Mouse (Mus musculus) testis, adult 2 months (tissue): ENCODE results near the gene Cdr2l. TPM values are rescaled to one million over a fixed set of nuclear protein-coding genes. Genes with fewer than 3 reads are reported as not detected.

Source experiments
- H3K27ac ChIP-seq: fragments of 200-500 bp; 2 replicates; pipeline ENCODE4 v1.5.1; 2012; ENCODE audit warnings: low read depth, low read length; ENCODE audit not compliant: control insufficient read depth, insufficient read depth
- H3K27me3 ChIP-seq: fragments of 200-500 bp; 2 replicates; pipeline ENCODE4 v1.6.1; 2012; ENCODE audit warnings: mild to moderate bottlenecking, low read length, moderate library complexity; ENCODE audit not compliant: control insufficient read depth, insufficient read depth
- H3K36me3 ChIP-seq: fragments of 200-500 bp; 2 replicates; pipeline ENCODE4 v1.6.1; 2012; ENCODE audit warnings: mild to moderate bottlenecking, low read length; ENCODE audit not compliant: control insufficient read depth, insufficient read depth
- H3K4me1 ChIP-seq: fragments of 200-500 bp; 2 replicates; pipeline ENCODE4 v1.6.1; 2012; ENCODE audit warnings: low read length; ENCODE audit not compliant: control insufficient read depth, insufficient read depth
- H3K4me3 ChIP-seq: fragments of 200-500 bp; 2 replicates; pipeline ENCODE4 v1.5.1; 2012; ENCODE audit warnings: low read depth, mild to moderate bottlenecking, low read length, moderate library complexity, mixed read lengths; ENCODE audit not compliant: control insufficient read depth
- CTCF ChIP-seq: fragments of 200-500 bp; IDR thresholded peaks from 2 replicates; pipeline ENCODE4 v1.5.1; 2012; ENCODE audit warnings: low read depth, mild to moderate bottlenecking, inconsistent platforms, low read length, moderate library complexity; ENCODE audit not compliant: control insufficient read depth, insufficient read depth, insufficient replicate concordance
- POLR2A ChIP-seq: fragments of 200-500 bp; IDR thresholded peaks from 2 replicates; pipeline ENCODE4 v1.6.1; 2012; ENCODE audit warnings: low read depth, mild to moderate bottlenecking, inconsistent platforms, low read length, moderate library complexity; ENCODE audit not compliant: control insufficient read depth
- polyA plus RNA-seq: library from polyadenylated mRNA; depleted of rRNA; stranded (reverse); fragments of >200 nt; gene quantifications from 2 replicates; pipeline ENCODE4 v1.2.3, GENCODE M21; 2012

Gene Cdr2l
- polyA plus RNA-seq, 1 experiment, result 5.2 TPM

DNA sequence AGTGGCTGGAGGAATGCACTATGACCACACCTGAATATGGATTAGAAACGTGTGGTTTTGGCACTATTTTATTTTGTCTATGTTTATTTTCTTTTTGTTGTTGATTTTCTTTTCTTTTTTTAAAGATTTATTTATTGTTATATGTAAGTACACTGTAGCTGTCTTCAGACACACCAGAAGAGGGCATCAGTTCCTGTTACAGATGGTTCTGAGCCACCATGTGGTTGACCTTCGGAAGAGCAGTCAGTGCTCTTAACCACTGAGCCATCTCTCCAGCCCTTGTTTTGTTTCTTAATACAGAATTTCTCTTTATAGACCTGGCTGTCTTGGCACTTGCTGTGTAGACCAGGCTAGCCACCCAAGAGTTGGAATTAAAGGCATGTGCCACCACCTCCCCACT is 9.0 kb upstream of the Cdr2l start:
- H3K36me3 ChIP-seq, result no peaks in the 10 kb centered on the region
- H3K4me3 ChIP-seq, result no peak overlapping the region
- peaks cover 6% of the 10 kb centered on the region for H3K4me1 ChIP-seq
- no peaks in the 10 kb centered on the region for H3K27me3 ChIP-seq
- no peak for TF ChIP-seq CTCF
- no peak for TF ChIP-seq POLR2A
- no peak overlapping the region for H3K27ac ChIP-seq

DNA sequence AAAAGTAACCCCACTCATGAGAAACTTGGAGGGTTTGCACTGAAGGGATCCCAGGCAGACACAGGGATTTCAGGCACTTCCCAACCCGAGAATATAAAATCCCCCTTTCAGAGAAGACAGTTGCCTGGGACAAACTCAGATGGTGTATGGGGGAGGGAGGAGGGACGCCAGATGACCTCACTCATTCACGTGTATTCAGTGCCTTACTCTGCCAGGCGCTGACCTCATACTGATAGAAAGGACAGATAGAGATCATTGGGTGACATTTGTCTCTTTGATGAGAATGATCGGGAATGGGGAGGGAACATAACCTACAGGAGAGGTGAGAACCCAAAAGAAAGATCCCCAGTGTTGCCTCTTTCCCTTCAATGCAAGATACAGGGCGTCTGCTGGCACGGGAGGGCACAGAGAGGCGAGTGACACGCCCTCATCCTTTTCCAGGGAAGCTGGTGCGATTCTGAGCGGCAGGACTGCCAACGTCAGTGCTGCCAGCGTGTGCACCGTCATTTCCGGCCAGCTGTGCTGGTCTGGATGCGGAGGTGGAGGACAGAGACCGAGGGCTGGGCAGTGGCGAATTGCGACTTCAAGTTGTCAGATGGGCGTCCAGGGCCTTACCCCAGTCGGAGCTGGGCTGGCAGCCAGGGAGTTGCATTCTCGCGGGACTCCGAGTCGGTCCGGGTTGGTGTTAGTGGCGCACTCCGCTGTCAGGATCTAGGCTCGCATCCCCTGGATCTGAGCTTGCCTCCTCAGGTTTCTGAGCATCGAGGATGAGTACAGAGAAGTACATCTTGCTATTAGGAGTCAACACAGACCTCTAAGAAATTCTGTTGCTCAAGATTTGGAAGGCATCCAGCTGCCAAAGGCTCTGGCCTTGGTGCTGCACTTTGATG is 7.7 kb upstream of the Cdr2l start:
- peak overlapping the region; percentile 41; the same call in 1 of the 2 replicates for H3K4me3 ChIP-seq
- peaks cover 6% of the 10 kb centered on the region for H3K4me1 ChIP-seq
- no peak overlapping the region for H3K27ac ChIP-seq
- no peaks in the 10 kb centered on the region for H3K27me3 ChIP-seq
- no peaks in the 10 kb centered on the region for H3K36me3 ChIP-seq
- TF ChIP-seq POLR2A, result no peak
- TF ChIP-seq CTCF, result no peak

DNA sequence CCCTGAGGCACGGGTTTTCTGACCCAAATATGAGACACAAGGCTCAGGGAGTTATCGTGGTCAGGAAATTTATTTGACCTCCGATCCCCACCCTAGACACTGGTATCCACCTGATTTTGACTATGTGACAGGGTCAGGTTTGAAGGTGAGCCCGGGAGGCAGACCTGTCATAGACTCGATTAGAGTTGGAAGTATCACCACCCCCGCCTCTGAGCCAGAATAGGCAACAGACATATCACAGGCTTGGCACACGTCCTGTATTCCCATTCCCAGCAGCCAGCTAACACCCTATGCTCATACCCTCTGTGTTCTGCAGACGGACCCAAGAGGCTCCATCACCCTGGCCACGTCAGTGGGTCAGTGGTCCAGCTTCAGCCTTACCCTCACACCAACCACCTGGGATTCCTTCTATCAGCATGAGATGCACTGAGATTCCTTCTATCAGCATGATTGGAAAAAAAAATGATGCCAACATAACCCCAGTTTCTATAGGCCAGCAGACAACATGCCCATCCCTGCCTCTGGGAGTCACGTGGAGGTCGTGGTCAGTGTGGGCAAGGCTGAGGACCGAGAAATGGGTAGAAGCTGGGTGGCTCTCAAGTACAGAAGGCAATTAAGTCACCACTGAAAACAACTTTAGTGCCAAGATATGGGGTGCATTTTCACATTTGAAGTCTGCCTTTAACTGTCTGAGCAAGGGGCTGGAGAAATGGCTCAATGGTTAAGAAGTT is 6.9 kb upstream of the Cdr2l start:
- Histone ChIP-seq H3K4me3 (no peak overlapping the region), H3K36me3 (no peaks in the 10 kb centered on the region), H3K27ac (no peak overlapping the region), H3K4me1 (peaks cover 6% of the 10 kb centered on the region), H3K27me3 (no peaks in the 10 kb centered on the region)
- TF ChIP-seq POLR2A (no peak), CTCF (no peak)

DNA sequence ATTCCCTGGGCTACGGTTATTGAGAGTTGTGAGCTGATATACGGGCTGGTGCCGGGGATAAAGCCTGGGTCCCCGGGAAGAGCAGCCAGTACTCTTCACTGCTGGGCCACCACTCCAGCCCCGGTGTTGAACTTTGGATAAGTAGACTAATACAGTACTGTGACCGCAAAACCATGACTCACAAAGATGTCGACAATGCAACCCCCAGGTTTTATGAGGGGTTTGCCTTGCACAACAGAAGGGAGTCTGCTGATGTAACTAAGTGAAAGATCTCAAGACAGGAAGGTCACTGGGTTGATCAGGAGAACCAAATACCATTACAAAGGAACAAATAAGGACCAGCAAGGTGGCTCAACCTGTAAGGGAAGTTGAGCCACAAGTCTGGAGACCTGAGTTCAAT is 5.0 kb upstream of the Cdr2l start:
- Histone ChIP-seq H3K27me3 (no peaks in the 10 kb centered on the region), H3K4me1 (peaks cover 9% of the 10 kb centered on the region), H3K36me3 (no peaks in the 10 kb centered on the region), H3K27ac (no peak overlapping the region), H3K4me3 (no peak overlapping the region)
- no peak for TF ChIP-seq CTCF
- TF ChIP-seq POLR2A, result no peak

DNA sequence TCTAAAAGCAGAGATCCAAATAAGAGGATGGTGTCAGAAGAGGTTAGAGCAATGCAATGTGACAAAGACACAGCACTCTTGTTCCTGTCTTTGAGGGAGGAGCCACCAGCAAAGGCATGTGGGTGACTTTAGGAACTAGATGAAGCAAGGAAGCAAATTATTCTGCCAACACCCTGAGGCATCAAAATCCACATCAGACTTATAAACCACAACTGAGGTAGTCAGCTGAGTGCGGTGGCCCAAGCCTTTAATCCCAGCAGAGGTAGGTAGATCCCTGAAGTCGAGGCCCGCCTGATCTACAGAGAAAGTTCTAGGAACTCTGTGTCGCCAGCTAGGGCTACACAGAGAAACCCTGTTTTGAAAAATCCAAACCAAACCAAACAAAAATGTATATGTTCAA is 4.5 kb upstream of the Cdr2l start:
- Histone ChIP-seq H3K36me3 (no peaks in the 10 kb centered on the region), H3K27me3 (no peaks in the 10 kb centered on the region), H3K27ac (no peak overlapping the region), H3K4me3 (no peak overlapping the region), H3K4me1 (peaks cover 11% of the 10 kb centered on the region)
- TF ChIP-seq CTCF (no peak), POLR2A (no peak)

DNA sequence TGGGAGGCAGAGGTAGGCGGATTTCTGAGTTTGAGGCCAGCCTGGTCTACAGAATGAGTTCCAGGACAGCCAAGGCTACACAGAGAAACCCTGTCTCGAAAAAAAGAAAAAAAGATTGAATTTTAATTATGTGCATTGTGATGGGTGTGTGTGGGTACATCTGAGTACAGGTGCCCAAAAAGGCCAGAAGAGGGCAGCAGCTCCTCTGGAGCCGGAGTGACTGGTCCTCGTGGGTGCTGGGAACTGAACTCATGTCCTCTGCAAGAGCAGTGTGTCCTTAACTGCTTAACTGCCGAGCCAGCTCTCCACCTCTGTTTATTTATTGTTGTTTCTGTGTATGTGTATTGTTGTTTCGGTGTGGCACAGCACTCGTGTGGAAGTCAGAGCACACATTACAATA is 3.9 kb upstream of the Cdr2l start:
- Histone ChIP-seq H3K27me3 (no peaks in the 10 kb centered on the region), H3K4me3 (no peak overlapping the region), H3K4me1 (peaks cover 13% of the 10 kb centered on the region), H3K36me3 (no peaks in the 10 kb centered on the region), H3K27ac (no peak overlapping the region)
- TF ChIP-seq CTCF (no peak), POLR2A (no peak)

DNA sequence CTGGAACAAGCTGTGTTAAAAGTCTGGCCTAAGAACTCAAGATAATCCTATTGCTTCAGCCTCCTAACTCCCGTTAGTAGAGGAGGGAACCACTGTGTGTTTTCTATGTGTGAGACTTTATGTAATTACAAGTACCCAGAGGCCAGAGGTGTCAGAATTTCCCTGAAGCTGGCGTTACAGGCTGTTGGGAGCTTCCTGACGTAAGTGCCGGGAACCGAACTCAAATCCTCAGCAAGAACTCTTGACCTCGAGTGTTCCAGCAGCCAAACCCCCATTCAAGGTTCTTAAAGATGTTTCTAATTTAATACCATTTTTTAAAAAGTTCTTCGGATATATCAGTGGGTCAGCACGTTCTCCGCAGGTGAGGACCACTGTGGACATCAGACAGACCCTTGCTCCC is 440 bp upstream of the Cdr2l start:
- Histone ChIP-seq H3K36me3 (no peaks in the 10 kb centered on the region), H3K4me3 (peak overlapping the region; percentile 74), H3K4me1 (peaks cover 7% of the 10 kb centered on the region; the same call in 1 of the 2 replicates), H3K27ac (peak overlapping the region; percentile 23; the same call in 1 of the 2 replicates), H3K27me3 (no peaks in the 10 kb centered on the region)
- TF ChIP-seq CTCF (no peak), POLR2A (no peak)
